Mouse (Mus musculus) heart, postnatal 25 days (tissue): ENCODE measurements around the gene Iqgap2. TPM values are rescaled to one million over a fixed set of nuclear protein-coding genes. Genes with fewer than 3 reads are reported as not detected.
A peak's percentile ranks its signal among the peaks of the same experiment; 100 is the strongest.

Source experiments
- DNase-seq: peaks from one replicate; pipeline ENCODE4 v3.0.0; 2022; ENCODE audit warnings: low spot score
- intact Hi-C: fragments of 180-260 bp; cut with DNase I; formaldehyde crosslinking; loops from one replicate; pipeline ENCODE4 v1.15.1; 2025
- total RNA-seq, 2 experiments: library from RNA; stranded (reverse); gene quantifications; 2 replicates each; pipeline ENCODE4 v1.2.3; 2021

Iqgap2 gene
- total RNA-seq, 2 experiments from 2014 or later = 3.0 TPM

DNA sequence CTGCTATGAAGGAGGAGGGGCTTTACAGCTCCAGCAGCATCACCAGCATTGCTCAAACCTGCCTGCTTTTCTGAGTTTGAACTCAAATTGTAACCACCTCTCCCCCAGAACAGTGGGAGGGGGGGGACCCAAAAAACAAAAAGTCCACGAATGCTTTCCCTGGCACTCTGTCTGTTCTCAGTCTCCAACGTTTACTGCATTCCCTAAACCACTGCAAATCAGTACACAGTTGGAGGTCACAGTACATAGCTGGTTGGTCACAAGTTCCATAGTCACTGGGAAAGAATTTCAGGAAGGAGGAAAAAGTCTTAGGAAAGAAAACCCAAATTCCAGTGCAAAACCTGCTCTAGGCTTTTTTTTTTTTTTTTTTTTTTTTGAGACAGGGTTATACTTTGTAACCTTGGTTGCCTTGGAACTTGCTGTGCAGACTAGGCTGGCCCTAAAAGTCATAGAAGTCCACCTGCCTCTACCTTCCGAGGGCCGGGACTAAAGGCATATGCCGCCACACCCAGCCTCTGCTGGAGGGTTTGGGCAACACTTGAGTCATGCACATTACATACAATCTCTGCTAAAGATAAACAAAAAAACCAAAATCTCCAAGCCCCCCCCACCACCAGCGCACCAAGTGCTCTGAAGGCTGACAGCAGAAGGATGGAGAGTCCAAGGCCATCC lies 283.2 kb downstream of the Iqgap2 start:
- no peak for DNase-seq
- intact Hi-C loops = no loop called here

- no peak for DNase-seq
These were observed 284.7 kb downstream of the Iqgap2 start for GRCm38 (mm10) chr13:95607019-95607418.

DNA sequence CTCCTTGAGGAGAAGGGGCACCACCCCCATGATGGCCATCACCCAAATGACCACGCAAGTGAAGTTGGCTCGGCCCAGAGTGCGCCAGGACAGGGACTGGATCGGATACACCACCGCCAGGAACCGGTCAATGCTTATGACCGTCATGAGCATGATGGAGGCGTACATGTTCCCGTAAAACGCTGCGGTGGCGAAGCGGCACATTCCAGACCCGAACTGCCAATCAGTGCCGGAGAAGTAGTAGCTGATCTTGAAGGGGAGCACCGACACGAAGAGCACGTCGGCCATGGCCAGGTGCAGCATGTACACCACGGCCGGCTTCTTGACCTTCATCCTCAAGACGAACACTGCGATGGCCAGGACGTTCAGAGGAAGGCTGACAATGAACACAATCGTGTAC lies 287.4 kb downstream of the Iqgap2 start:
- DNase-seq = no peak
- intact Hi-C loops = no loop called here

More at GRCm38 (mm10) chr13:95607019-95607418, 284.7 kb downstream of the Iqgap2 start:
- intact Hi-C loops = no loop called here

DNA sequence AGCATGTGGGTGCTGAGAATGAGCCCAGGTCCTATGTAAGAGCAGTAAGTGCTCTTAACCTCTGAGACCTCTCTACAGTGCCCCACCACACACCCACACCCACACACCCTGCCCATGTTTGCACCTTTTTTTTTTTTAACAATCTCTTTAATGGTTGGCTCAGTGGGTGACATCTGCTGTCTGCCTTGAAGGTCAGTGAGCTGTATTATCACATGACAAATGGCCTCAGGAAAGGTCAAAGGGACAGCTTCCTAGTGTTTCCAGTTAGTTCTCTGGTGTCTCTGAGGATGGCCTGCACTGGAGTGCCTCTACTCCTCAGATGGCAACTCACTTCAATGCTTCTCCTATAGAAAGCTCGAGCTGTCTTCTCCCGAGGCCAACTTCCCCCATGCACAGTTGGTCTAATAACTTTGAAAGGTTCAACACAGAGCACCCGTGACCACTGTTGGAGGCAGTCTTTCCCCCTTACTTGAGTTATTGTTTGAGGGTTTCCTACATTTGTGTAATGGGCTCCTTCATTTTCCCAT lies 291.8 kb downstream of the Iqgap2 start:
- intact Hi-C loops = no loop called here
- no peak for DNase-seq

DNA sequence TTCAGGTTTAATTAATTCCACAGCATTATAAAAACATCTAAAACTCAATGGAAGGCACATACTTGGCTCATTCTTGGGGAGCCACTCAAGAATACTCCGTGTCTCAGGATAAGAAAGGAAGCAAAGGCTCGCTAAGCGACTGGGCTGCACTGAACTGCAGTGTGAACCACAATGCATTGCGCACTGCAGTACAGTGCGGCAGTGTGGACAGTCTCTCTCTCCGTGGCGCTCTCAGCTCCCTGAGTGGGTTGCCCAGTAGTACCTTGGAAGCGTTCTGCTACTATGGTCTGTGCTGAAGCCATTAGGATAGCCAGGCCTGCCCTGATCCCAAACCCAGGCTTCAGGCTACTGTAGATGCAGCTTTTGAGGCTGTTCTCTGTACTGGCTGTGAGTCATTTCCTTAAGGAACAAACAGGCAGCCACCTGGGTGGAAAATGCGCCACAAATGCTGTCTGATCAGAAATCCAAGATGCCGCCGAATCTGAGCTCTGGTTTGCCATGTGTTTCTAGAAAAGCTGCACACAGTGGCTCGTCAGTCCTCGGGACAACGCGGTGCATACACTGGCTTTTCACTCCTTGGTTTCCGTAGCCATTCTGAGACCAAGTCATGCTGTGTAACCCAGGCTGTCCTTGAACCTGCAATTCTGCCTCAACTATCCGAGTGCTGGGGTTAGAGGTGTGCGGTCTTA lies 293.3 kb downstream of the Iqgap2 start:
- DNase-seq = no peak
- intact Hi-C loops = no loop called here

DNA sequence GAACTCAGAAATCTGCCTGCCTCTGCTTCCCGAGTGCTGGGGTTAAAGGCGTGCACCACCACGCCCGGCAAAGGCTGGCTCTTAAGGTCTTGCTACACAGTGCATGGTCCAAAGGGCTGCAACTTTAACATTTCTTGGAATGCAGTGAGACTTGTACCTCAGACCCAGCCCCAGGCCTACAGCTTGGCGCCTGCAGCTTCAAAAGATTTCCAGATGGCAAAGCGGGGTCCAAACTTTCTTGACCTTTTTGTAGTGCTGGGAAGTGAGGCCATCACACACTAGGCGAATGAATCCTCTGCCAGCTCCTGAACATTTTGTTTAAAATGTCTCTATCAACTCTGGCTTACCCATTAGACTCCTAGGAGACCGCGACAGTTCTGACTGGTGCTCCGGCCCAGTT lies 294.1 kb downstream of the Iqgap2 start:
- no peak for DNase-seq
- intact Hi-C loops = no loop called here

DNA sequence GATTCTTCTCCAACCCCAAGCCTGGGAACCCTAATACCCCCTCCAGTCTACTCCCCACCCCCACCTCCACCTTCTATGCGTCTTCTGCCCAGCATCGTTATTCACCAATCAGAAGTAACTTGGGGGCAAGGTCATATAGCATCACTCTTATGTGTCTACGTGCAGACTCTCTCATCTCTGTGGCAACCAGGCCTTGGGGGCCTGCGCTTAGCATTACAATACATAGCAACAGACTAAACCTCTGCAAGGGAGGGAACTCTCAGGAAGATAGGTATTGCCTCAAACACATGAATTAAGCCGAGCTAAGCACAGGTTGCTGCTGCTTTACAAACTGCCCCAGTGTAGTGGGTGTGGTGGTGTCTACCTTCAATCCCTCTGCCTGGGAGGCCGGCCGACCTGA lies 295.0 kb downstream of the Iqgap2 start:
- DNase-seq = no peak
- intact Hi-C loops = no loop called here

DNA sequence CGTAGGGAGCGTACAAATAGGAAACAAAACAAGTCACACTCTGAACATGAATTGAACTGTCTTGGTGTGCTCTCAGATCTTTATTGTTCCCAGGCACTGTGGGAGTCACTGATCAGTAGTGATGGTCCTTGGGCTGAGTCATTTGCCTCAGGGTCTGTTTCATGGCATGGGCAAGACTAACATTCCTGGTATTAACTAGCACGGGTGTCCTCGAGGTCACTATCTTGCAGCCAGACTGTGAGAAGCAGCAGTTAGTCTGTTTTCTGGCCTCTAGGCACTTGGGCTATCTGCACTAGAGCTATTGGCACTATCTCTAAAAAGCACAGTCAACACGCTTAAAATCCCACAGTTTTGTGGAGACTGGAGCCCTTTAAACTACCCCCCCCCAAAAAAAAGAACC lies 295.8 kb downstream of the Iqgap2 start:
- DNase-seq = no peak
- intact Hi-C loops = no loop called here

DNA sequence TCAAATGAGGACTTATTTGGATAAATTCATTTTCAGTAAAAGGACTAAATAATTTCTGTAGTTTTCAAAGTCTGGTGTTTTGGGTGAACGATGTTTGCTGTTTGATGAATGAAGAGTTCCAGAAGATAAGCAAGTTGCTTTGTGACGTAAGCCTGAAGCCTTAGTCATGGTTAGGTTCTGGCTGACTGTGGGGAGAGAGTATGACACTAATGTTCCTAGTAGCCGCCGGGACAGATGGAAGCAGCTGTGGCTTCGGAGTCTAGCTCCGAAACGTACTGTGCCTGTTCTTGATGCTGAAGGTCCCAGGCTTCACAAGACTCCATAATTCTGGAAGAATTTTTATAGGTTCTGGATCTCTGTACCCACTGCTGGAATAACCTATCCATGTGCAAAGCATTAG lies 296.3 kb downstream of the Iqgap2 start:
- intact Hi-C loops = no loop called here
- peak; percentile 60 for DNase-seq

DNA sequence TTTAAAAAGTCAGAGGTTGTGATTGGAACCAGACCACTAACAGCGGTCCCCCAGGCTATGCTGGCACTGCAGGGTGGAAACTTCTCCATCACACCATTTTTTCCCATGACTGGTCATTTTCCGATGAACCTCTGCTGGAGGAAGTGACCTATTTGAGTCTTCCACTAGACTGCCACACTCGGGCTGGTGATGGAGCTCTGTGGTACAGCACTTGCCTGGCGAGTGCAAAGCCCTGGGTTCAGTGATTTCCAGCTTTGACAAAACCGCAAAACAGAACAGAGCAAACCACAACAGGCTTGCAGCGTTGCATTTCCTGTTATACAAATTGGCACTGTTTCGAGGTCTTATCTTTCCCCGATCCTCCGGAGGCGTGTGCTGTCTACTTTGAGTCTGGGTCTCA lies 298.9 kb downstream of the Iqgap2 start:
- intact Hi-C loops = no loop called here
- no peak for DNase-seq

DNA sequence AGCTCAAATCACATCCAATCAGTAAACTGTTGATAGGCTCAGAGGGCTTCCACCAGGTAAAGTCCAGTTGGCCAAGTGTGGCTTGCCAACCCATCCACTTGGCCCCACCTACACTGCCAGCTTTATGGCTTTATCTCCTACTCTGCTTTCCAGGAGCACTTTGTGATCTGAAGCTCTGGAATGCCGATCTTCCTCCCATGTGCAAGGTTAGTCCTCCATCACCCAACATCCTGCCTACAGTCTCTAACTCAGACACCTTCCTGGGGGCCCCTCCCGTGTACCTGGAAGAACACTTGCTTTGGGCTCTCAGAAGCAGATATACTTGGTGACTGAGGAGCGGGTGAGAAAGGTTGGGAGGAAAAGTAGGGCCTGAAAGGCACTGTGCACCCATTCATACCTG lies 300.1 kb downstream of the Iqgap2 start:
- no peak for DNase-seq
- intact Hi-C loops = no loop called here

DNA sequence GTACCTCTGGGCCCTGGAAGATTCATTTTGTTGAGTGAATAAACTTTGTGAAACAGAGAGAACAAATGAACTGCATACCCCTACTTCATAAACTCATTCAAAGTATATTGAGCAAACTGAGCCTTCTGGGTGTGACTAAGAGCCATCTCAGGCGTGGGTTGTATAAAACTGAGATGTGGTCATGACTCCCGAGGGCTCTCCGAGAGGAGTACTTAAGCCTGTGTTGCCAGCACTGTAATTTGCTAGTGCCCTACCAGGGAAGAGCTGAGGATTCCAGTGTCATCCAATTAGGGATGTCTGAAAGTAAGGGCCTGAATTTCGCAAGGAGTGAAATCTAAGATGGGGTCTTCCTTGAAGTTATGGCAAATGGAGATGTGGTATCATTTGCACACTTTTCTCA lies 304.1 kb downstream of the Iqgap2 start:
- intact Hi-C loops = no loop called here
- no peak for DNase-seq

GRCm38 (mm10) chr13:95584898-95585297 lies 306.8 kb downstream of the Iqgap2 start:
- DNase-seq = no peak
- intact Hi-C loops = no loop called here

- intact Hi-C loops = no loop called here
- no peak for DNase-seq
These were observed 308.2 kb downstream of the Iqgap2 start for GRCm38 (mm10) chr13:95583237-95584189.

- DNase-seq = no peak
- intact Hi-C loops = no loop called here
These were observed 309.9 kb downstream of the Iqgap2 start for GRCm38 (mm10) chr13:95581850-95582249.

DNA sequence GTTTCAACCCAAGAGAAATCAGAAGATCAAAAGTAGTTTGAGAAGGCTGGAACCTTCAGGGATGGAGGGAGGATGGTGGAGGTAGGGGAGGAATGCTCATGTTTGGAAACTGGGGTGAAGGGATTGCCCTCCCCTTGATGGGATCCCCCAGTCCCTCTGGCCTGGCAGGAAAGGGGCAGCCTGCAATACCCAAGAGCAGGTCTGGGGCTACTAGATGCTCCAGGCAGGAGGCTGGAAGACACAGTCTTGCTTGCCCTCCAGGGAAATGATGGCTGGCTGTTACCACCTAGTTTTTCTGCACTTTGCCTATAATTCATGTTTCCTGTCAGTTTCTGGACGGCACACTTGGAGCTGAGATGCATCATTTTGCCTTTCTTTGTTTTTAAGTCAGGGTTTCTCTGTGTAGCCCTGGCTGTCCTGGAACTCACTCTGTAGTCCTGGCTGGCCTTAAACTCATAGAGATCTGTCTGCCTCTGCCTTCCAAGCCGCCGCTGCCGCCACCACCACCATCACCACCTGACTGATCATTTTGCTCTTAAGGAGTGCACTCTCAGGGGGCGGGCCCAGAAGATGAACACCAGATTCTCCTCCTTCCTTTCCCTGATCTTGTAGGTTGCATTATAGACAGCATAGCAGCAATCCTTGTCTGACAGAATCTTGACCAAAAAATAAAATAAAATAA lies 313.6 kb downstream of the Iqgap2 start:
- DNase-seq = no peak
- intact Hi-C loops = no loop called here
